Mouse (Mus musculus): Measurements from ENCODE around the gene Lpar1.

DNA sequence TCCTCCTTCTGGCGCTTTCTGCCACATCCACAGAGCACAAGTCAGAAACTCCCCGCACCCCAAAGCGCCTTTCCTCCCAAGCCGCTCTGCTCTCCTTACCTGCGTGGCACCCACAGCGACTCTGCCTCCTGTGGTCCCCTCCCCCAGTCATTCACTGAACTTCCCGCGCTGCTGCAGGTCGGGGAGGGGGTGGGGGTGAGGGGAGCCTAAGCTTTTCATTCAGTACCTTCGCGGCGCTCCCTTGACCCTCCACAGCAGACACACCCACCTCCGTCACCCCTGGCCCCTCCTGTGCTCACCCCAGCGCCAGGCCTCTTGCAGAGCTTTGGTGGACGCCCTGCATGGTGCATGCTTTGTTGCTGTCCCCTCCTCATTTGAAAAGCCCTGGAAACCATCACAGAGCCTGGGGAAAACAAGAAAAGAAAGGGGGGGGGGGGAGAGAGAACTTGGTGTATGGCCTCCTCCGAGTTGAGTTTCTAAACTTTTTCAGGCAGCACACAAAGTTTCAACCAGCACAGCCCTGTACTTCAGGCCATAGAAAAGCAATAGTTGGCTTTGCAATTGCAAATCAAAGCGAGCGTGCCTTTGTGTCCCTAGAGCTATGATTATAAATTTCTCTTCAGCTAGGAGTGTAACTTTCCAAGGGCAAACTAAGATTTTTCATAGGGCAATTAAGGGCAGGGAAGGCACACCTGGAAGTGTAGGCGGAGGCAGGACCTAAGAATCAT lies at the start of gene Lpar1:
- TF ChIP-seq CTCF (IDR thresholded peaks at IDR 0.05; ENCODE audit: low read depth) = no peak
- no peak for TF ChIP-seq EP300 (optimal IDR thresholded peaks at IDR 0.05)
